Mouse (Mus musculus): ENCODE measurements around the gene Prkab2.

GRCm38 (mm10) chr3:97630746-97631145 is 27.2 kb upstream of the Prkab2 start:
- TF ChIP-seq EP300 (IDR thresholded peaks at IDR 0.05; ENCODE audit: low read length) (no peak), CTCF (conservative IDR thresholded peaks at IDR 0.05 in 1 of 2, IDR thresholded peaks at IDR 0.05 in 1 of 2; ENCODE audit: low read depth in 2 of 2, low read length in 2 of 2) (no peak), MAFK (IDR thresholded peaks at IDR 0.05; ENCODE audit: insufficient replicate concordance, low read length) (no peak), ELF1 (IDR thresholded peaks at IDR 0.05; ENCODE audit: low read depth, low read length) (no peak)
